Mouse (Mus musculus): ENCODE results near the gene Smyd3.

Gene Smyd3

GRCm38 (mm10) chr1:179032947-179033346 lies 484.9 kb downstream of the Smyd3 start:
- in situ Hi-C loops (cut with MboI), result no loop called here

- in situ Hi-C loops (cut with MboI), result no loop called here
Measured at GRCm38 (mm10) chr1:179031581-179031980, 486.3 kb downstream of the Smyd3 start.

- in situ Hi-C loops (cut with MboI), result no loop called here
Measured at GRCm38 (mm10) chr1:179026614-179027013, 491.2 kb downstream of the Smyd3 start.

DNA sequence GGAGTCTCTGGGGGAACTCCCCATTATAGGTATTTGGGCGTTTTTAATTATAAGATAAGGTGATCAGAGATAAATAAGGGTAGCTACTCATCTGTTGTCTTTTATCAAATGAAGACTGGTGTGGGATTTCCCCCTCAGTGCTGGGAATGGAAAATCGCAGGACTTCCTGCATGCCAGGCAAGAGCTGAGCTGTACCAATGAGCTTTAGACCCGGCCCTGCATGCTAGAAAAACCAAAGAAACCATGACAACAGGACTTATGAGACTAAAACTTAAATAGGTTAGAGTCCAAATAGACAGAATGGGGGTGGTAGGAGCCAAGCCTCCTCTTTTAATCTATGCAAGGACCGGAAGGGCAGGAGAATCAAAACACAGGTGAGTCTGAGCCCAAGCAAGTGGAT lies 492.7 kb downstream of the Smyd3 start:
- in situ Hi-C loops (cut with MboI), result no loop called here

DNA sequence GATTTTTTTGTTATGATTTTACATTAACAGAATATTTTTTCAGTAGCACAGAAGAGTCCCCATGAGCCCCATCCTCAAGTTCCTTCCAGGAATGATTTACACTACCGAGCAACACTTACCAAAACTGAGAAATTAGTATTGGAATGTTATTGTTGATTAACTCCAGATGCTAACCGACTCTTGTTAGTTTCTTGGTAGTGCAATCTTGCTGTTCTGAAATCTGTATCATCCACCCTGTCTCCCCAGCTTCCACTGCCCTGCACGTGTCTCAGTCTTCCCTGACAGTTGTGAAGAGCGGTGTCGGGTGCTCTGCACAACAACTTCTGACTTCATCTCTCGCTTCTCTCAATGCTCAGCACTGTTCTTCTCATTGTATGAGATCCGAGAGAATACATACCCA lies 494.4 kb downstream of the Smyd3 start:
- in situ Hi-C loops (cut with MboI), result no loop called here

GRCm38 (mm10) chr1:179017428-179017827 lies 500.4 kb downstream of the Smyd3 start:
- in situ Hi-C loops (cut with MboI), result no loop called here

DNA sequence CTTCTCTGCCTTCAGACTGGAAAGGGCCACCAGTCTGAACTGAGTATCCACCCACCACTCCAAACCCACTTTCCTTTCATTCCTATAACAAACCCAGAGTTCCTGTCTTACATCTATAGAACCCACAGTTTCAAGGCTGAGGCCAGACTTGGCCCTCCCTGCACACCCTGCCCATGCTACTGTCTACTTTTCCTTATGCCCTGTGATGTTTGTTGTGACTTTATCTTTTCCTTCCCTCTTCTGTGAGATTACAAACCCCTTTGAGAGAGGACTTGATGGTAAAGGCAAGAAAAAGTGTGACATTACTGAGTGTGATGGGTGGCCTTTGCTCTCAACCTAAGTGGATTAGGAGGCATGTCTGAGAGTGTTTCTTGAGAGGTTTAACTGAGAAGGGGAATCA lies 504.8 kb downstream of the Smyd3 start:
- in situ Hi-C loops (cut with MboI), result no loop called here

DNA sequence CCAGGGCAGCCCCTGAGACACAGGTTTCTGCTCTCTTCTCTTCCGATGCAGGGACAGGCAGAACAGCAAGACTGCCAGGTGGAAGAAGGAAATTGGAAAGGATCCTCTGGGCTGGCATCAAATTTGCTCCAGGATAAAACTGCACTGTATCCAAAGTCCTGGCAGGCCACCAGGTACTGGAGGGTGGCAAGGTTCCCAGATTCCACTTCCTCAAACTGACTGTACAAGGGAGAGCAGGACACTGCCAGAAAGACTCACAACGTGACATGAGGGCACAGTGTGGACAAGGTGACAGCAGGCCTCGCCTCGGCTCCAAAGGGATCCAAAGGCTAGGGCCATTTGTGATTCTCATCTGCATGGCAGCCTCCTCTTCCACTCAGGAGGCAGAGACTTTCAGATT lies 505.6 kb downstream of the Smyd3 start:
- in situ Hi-C loops (cut with MboI), result no loop called here

- in situ Hi-C loops (cut with MboI), result no loop called here
Measured at GRCm38 (mm10) chr1:179010756-179011155, 507.1 kb downstream of the Smyd3 start.

DNA sequence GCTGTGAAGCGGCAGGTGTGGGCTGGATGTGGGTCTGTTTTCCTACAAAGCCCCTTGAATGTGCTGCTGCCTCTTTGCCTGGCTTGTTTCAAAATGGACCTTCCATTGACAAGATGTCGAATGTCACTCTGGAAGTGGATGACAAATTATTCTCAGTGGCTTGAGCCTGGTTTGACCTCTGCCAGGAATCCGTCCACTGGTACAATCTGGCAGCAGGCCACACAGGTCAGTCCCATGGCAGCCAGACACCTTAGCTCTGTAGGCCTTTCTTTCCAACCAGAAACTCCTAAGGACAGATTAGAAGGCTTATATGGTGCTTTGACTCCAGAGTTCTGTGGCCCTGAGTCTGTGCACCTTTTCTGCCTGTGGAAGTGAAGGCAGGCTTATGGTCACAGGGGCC lies 507.9 kb downstream of the Smyd3 start:
- in situ Hi-C loops (cut with MboI), result no loop called here

DNA sequence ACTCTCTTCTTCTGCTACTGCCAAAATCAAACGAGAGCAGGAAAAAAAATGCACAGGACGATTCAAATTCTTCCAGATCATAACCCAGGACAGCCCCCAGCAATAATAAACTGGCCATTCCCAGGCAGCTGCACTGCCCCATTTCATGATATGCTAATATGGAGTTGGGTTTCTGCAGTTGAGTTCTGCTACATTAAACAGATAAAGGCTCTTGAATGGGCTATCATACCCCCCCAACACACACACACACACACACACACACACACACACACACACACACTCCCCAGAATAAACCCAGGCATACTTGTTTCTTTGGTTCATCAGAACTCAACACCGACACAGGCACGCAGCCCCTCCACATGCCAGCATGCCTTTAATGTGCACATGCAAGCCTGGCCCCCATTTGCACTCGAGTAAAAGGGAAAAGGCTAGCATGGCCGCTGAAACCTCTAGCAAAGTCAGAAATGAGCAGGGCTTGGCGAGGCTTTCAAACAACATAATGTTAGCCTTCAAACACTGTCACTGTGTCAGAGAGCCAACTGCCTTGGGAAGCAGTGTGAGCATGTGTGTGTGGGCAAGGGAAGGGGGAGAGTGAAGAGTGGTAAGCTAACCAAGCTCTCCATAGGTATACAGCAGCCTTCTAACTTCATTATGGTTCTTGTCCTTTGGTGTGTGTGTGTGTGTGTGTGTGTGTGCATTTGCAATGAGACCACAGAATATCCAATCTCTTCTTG lies 513.5 kb downstream of the Smyd3 start:
- in situ Hi-C loops (cut with MboI), result no loop called here

- in situ Hi-C loops (cut with MboI), result no loop called here
Measured at GRCm38 (mm10) chr1:179003406-179004132, 514.3 kb downstream of the Smyd3 start.

DNA sequence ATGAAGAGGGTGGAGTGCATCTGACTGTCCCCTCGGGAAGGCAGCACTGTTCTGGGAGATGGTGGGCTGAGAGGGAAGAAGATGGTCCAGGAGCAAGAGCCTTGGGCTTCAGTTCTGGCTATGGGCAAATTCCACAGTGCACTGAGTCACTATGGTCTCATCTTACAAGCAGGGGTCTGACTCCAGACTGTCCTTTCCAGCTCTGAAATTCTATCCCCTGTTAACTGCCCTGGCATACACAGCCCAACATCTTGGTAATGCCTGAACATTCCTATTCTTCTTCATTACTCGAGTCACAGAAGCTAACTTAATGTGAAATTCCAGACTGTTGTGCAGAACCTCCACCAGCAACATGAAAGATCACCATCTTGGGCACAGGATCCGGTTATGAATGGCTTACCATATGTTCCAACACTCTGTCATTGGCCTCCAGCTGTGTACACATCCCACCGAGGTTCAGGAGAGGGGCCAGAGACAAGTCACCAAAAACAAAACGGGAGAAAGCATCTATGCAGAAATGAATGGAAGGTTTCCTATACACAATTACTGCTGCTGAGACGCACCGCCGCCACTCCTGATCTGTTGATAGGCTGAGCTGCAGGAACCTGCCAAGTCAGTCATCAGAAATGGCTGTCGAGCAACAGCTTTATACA lies 517.8 kb downstream of the Smyd3 start:
- in situ Hi-C loops (cut with MboI), result no loop called here

DNA sequence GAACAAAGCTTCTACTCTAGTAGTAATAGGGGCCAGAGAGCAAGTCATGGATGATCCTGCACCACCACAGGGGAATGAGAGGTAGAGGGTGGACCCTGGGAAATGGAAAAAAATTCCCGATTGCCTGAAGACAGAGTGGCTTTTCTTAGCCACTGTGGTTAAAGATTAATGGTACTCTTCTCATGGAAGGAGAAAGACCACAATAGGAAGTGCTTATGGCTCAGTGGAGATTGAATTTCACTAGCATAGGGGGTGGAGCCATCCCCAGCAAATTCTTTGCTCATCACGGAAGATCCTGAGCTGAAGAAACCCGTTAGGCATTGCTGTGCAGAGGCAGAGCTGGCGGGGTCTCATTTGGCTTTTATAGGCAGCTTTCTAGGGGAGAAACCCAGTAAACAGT lies 520.0 kb downstream of the Smyd3 start:
- in situ Hi-C loops (cut with MboI), result no loop called here

GRCm38 (mm10) chr1:178994263-178994662 lies 523.6 kb downstream of the Smyd3 start:
- in situ Hi-C loops (cut with MboI), result no loop called here

- in situ Hi-C loops (cut with MboI), result no loop called here
Measured at GRCm38 (mm10) chr1:178992503-178992902, 525.3 kb downstream of the Smyd3 start.

- in situ Hi-C loops (cut with MboI), result no loop called here
Measured at GRCm38 (mm10) chr1:178991470-178991869, 526.4 kb downstream of the Smyd3 start.

DNA sequence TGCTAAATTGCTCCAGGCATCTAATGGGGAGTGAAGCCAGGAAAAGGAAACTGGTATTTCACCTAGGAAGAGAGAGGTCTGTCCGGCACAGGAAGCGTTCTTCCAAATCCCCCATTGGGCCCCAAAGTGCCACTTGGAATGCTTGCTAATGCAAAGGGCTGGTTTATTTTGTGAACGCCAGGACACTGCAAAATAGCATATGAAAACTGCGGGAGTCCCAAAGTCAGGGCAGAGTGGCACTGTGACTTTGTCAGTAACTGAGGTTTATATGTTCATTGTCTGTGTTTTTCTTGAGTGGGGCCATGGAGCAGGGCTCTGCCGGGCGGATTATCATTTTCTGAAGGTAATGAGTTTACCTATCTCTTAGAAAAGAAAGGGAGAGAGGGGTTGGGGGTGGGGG lies 526.8 kb downstream of the Smyd3 start:
- in situ Hi-C loops (cut with MboI), result no loop called here

GRCm38 (mm10) chr1:178989485-178989884 lies 528.4 kb downstream of the Smyd3 start:
- in situ Hi-C loops (cut with MboI), result no loop called here

- in situ Hi-C loops (cut with MboI), result no loop called here
Measured at GRCm38 (mm10) chr1:178988176-178988575, 529.7 kb downstream of the Smyd3 start.

DNA sequence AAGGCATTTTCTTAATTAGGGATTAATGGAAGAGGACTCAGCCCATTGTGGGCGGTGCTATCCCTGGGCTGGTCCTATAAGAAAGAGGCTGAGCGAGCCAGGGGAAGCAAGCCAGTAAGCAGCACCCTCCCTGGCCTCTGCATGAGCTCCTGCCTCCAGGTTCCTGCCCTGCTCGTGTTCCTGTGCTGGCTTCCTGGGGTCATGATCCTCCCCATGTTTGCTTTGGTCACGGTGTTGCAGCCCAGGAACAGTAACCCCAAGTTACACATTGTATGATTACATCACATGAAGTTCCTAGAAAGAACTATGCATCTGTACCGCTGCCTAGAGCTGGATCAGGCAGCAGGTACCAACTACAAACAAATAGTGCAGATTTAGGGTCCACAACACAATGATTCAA lies 536.2 kb downstream of the Smyd3 start:
- in situ Hi-C loops (cut with MboI), result no loop called here

GRCm38 (mm10) chr1:178980185-178980584 lies 537.7 kb downstream of the Smyd3 start:
- in situ Hi-C loops (cut with MboI), result no loop called here

GRCm38 (mm10) chr1:178978617-178979245 lies 539.1 kb downstream of the Smyd3 start:
- in situ Hi-C loops (cut with MboI), result no loop called here
